Mouse (Mus musculus) kidney, adult 2 months (tissue): ENCODE data around the gene Tctn1.

Experiments used
- CTCF ChIP-seq: fragments of 200-500 bp; conservative IDR thresholded peaks from 2 replicates; pipeline ENCODE4 v1.5.1; 2011; ENCODE audit warnings: low read depth, mild to moderate bottlenecking, control low read depth, low read length, moderate library complexity, mixed read lengths; ENCODE audit not compliant: insufficient read depth, insufficient read length
- POLR2A ChIP-seq: fragments of 200-500 bp; IDR thresholded peaks from one replicate; pipeline ENCODE4 v1.6.1; 2011; ENCODE audit warnings: low read depth, low read length, control low read depth

DNA sequence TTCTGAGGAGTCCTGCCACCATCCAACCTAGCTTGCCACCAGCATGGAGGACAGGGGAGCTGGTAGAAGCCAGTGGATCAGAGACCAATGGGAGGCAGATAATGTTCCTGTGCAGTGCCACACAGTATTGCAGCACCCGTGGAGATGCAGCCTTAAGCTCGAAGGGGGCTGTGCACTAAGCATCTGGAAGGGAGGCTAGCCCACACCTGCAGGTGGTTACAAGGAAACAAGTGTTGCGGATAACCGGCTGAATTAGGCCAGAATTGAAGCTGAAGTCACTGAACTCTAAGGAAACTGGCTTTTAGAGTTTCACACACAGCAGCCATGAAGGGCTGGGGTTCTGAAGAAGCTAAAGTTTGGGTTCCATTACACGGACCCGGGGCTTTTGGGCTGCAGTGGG, 55.4 kb downstream of the Tctn1 start:
- no peak for TF ChIP-seq CTCF
- TF ChIP-seq POLR2A, result no peak
